Mouse (Mus musculus): Measurements from ENCODE around the gene 1700018B08Rik.

The 1700018B08Rik gene

DNA sequence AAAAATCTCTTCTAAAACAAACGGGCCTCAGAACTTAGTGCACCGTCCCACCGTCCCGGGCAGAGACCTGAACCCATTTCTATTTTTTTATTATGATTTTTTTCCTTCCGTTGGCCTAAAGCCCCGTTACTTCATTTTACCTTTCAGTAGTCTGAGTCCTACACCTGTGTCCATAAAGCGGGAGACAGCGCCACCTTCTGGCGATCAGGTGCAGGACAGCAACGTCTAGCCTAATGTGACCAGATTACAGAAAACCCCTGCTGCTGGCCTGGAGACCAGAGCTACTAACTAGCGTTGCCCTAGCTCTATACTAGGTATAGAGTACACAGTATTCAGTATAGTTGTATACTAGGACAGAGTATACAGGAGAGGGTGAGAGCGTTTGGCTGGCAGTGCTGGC lies 30.7 kb downstream of the 1700018B08Rik start:
- peak; percentile 52 for DNase-seq (ENCODE audit: low read depth, low spot score)

GRCm38 (mm10) chr8:121511751-121512150 lies 32.4 kb downstream of the 1700018B08Rik start:
- DNase-seq (ENCODE audit: low read depth, low spot score) = no peak

- no peak for DNase-seq (ENCODE audit: low read depth, low spot score)
These were observed 46.5 kb downstream of the 1700018B08Rik start for GRCm38 (mm10) chr8:121497621-121498020.

DNA sequence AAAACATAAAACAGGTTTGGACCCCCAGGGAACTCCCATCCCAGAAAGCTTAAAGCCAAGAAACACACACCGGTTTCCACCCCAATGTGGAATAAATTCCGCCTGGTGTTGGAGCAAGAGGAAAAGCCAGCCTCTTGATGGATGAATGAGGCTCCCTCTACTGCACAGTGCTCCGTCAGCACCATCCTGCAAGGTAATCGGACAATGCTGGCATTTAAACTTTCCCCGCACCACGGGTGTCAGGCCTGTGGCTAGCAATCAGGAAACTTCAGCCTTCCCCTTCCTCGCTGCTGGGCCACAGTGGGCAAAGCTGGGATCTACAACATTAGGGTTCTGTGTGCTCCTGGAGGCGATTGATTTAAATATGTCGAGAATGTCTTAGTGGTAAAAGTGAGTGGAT lies 52.5 kb downstream of the 1700018B08Rik start:
- no peak for DNase-seq (ENCODE audit: low read depth, low spot score)

DNA sequence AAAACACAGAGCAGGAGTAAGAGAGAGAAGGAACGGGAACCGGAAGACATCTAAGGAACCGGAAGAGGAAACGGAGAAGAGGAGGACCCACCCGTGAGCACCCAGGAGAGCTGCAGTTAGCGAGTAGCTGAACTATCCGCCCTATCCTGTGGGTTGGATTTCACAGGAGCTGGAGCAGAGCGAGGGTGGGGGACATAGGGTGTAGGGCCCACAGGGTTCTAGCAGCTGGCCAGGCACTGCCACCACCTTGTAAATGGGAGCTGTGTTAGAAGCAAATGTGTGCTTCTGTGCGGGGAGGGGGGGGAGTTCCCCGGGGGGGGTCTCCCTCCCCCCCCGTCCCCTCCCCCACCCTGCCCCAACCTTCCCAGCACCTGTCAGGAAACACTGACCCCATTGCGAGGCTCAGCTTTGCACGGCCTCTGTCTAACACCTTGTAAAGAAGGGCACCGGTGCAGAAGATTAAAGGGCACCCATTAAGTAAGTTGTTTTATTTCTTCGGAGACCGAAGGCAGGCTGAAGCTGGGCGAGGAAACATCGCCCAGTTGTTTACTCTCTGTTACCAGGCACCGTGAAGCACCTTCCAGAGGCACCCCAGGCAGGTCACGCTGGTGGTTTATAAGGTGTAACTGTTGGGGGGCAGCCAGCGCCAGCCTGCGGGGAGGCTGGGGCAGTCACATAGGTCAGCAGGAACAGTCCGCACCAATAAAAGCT lies 59.9 kb downstream of the 1700018B08Rik start:
- DNase-seq (ENCODE audit: low read depth, low spot score) = no peak
